Mouse (Mus musculus) ovary, postnatal 10 days (tissue): Measurements from ENCODE around the gene Ccno.
"Not testable (repeated sequence)": the region's sequence is repeated elsewhere in the genome, so short reads cannot be mapped to it uniquely, and the experiment has no call there.

ENCODE experiments used
- DNase-seq: peaks from one replicate; pipeline ENCODE4 v3.0.0; 2022; ENCODE audit warnings: low spot score

Gene Ccno

DNA sequence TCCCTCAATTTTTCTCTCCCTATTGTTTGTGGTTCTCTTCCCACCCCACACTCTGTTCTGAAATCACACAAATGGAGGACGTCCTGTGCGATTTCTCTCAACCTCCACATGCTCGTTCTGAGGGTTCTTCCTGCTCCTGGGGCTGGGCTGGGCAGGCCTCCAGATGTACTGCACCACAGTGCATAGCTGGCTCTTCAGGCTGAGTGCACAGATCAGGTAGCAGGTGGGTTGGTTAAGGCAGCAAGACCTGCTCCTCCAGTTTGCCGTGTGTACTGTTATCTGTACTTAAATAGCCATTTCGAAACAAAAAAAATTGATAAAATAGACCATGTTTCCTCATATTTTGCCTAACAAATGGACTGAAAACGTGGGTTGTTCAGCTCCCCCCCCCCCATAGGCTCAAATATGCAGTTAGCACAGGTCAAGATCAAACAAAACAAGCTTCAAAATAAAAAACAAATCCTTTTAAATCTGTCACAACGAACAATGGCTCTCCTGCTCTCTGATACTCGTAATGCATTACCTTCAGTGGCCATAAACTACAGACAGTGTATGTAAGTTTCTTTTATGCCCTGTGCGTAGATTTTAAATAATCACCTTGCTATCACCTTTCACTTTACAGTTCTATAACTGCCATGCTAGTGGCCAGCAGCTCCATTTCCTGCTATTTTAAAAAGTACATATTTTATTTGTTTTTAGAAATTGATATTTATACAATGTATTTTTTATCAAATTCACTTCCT lies 13.1 kb downstream of the Ccno start:
- no peak for DNase-seq

GRCm38 (mm10) chr13:113012683-113013082 lies 25.1 kb downstream of the Ccno start:
- DNase-seq = no peak

- DNase-seq = not testable (repeated sequence)
Measured at GRCm38 (mm10) chr13:113013174-113013953, 25.8 kb downstream of the Ccno start.

DNA sequence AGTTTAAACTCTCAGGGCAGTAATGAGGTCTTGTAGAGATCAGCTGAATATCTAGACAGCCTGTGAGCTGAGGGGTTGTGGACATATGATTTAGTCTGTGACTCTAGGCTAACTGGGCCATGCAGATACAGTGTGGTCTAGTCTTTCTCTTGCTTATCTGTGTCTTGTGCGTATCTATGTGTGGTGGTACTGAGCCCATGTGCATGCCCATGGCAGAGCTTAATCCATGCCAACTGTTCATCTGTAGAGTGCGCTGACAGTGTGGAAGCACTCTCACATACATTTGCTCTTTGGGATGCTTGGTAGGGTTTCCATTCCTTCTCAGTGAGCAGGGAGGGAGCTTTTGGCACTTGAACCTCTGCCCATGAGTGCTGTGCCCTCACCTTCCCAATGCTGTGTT lies 33.9 kb downstream of the Ccno start:
- no peak for DNase-seq

DNA sequence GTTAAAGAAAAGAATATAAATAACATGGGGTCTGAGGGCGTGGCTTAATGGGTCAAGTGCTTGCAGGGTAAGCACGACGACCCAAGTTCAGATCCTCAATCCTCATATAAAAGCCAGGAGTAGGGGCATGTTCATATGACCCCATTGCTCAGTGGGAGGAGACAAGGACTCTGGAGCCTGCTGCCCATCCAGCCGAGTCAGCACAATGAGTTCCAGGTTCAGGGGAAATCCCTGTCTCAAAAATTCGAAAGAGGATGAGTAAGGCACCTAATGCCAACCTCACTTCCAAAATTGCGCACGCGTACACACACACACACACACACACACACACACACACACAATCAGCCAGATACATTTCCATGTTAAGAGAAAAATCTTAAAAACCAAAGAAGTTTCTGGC lies 34.9 kb downstream of the Ccno start:
- no peak for DNase-seq

- no peak for DNase-seq
Measured at GRCm38 (mm10) chr13:113023274-113024143, 35.9 kb downstream of the Ccno start.

- DNase-seq = no peak
Measured at GRCm38 (mm10) chr13:113031351-113031750, 43.7 kb downstream of the Ccno start.

GRCm38 (mm10) chr13:113031792-113032571 lies 44.4 kb downstream of the Ccno start:
- DNase-seq = no peak

- DNase-seq = no peak
Measured at GRCm38 (mm10) chr13:113032831-113033230, 45.2 kb downstream of the Ccno start.

- no peak for DNase-seq
Measured at GRCm38 (mm10) chr13:113034271-113034886, 46.8 kb downstream of the Ccno start.

DNA sequence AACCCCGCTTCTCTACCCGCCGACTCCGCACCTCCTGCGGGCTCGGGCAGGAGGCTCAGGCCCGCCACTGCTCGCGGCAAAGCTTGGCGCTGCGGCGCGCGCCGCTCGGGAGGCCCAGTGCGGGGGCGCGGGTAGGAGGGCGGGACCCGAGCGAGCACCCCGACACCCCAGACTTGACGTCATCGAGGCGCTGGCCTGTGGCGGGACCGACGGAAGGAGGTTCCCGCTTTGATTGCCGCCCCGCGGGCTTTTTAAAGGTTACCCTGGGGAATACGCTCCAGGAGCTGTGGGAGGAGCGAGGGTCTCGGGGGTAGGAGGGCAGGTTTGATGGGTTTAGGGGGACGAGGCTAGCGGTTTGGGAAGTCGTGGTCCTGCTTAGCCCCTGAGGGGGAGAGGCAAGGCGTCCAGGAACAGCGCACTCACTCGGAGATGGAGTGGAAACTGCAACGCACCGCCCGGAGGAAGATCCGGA lies 47.4 kb downstream of the Ccno start, which contains the start of gene Cdc20b:
Gene Cdc20b (plus strand): TSS at position 162 of the 472 bp plus-strand sequence.
- peak; percentile 27 for DNase-seq

- DNase-seq = no peak
Measured at GRCm38 (mm10) chr13:113035852-113036251, 48.2 kb downstream of the Ccno start.
